ENCODE assay signal across 8 mouse cellular contexts in genomic region chr4:119004613-119005339, GRCm38 (mm10). TPM values are rescaled to one million over a fixed set of nuclear protein-coding genes. Genes with fewer than 3 reads are reported as not detected.
A peak's percentile ranks its signal among the peaks of the same experiment; 100 is the strongest.
DNase-seq lines count a peak whose midpoint lies in the region; ATAC-seq lines count a peak whose summit lies in the region.

No protein-coding gene starts in this region.

- peak; percentile 77 for ATAC-seq in megakaryocyte, adult 5-6 weeks (ENCODE audit: poor library complexity, severe bottlenecking)

- peak; percentile 47 for DNase-seq in MN1 (ENCODE audit: low spot score)
- peak; percentile 83 for DNase-seq in cerebellum, adult 8-10 months
- DNase-seq in frontal cortex, postnatal 25 days (ENCODE audit: low spot score in 2 of 2) = peak; percentile 91 to 92
- peak; percentile 62 for DNase-seq in hindlimb bud, embryonic 11.5 days (ENCODE audit: extremely low spot score, low read depth, low spot score)
- peak; percentile 88 to 97 for DNase-seq in left cerebral cortex, adult 18-20 months (ENCODE audit: low spot score in 2 of 2)
- DNase-seq in right cerebral cortex, adult 18-20 months = peak; percentile 82
- peak; percentile 74 to 92 for DNase-seq in urinary bladder, adult 18-20 months (ENCODE audit: low spot score in 2 of 2)

RNA-seq across cellular contexts. Expression of gene Lao1, which starts 43.4 kb away (rescaled TPM):
- not detected for total RNA-seq in left cerebral cortex, adult 18-20 months (2021)
- not detected in 2 replicates for total RNA-seq in megakaryocyte, adult 5-6 weeks (2015)
- not detected in 2 replicates for total RNA-seq in megakaryocyte, adult 5-6 weeks (2017)

Comparison
In these comparisons a context has a peak if more than half of its experiments do, and no peak if none do; other contexts are left out.
1. Peak in every context shown above with its lines: DNase-seq and ATAC-seq.